14 mouse cellular contexts compared by ENCODE assay signal in the genomic region with DNA sequence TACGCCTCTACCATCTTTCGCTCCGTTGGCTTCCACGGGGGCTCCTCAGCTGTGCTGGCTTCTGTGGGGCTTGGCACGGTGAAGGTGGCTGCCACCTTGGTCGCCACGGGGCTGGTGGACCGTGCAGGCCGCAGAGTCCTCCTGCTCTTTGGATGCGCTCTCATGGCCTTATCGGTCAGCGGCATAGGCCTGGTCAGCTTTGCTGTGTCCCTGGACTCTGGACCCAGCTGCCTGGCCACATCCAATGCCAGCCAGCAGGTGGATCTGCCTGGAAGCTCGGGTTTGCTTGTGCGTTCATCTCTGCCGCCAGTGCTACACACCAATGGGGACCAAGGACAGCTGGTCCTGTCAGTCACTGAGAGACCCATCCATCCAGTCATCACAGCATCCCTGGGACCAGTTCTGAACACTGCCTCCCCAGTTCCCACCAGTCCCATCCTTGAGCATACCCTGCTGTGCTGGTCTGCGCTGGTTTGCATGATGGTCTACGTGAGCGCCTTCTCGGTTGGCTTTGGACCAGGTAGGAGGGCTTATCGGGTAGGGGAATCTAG. TPM values are rescaled to one million over a fixed set of nuclear protein-coding genes. Genes with fewer than 3 reads are reported as not detected.
"Had no signal": no experiment of that assay in that cellular context is flagged by ENCODE, and none has a peak within 500 bp of the region (broad histone marks: within the 10 kb centered on the region; RNA-seq: fewer than 3 reads in every experiment).

No protein-coding gene starts in this region.

- H3K36me3 ChIP-seq: liver, embryonic 12.5 days; midbrain, embryonic 13.5 days; neural tube, embryonic 15.5 days had no signal

- H3K4me2 ChIP-seq: liver, embryonic 12.5 days; lung, embryonic 15.5 days; midbrain, embryonic 13.5 days; neural tube, embryonic 15.5 days had no signal

- ATAC-seq: intestine, embryonic 16.5 days; liver, embryonic 12.5 days; midbrain, embryonic 13.5 days had no signal

- H3K4me3 ChIP-seq: liver, embryonic 12.5 days; lung, embryonic 15.5 days; megakaryocyte, embryonic 14.5 days; midbrain, embryonic 13.5 days; neural tube, embryonic 15.5 days had no signal

- DNase-seq: kidney, adult 8-10 months; left cerebral cortex, postnatal 4 days; lung, postnatal 14 days; right cerebral cortex, adult 18-20 months; right cerebral cortex, postnatal 25 days; thymus, postnatal 14 days had no signal

- H3K27me3 ChIP-seq: lung, embryonic 15.5 days; midbrain, embryonic 13.5 days had no signal

- H3K9ac ChIP-seq: liver, embryonic 12.5 days; lung, embryonic 15.5 days; midbrain, embryonic 13.5 days; neural tube, embryonic 15.5 days had no signal

- H3K4me1 ChIP-seq: liver, embryonic 12.5 days; megakaryocyte, embryonic 14.5 days had no signal

- H3K27ac ChIP-seq: liver, embryonic 12.5 days; lung, embryonic 15.5 days; macrophage; midbrain, embryonic 13.5 days; neural tube, embryonic 15.5 days; stomach, postnatal 0 days had no signal

- H3K9me3 ChIP-seq: liver, embryonic 12.5 days; lung, embryonic 15.5 days; megakaryocyte, embryonic 14.5 days; midbrain, embryonic 13.5 days; neural tube, embryonic 15.5 days had no signal

RNA-seq across cellular contexts. Expression of a gene that starts 11.7 kb away (rescaled TPM):
- polyA plus RNA-seq: macrophage had no signal
